Mouse (Mus musculus) lung, embryonic 14.5 days (tissue): ENCODE measurements around the gene Tex48. TPM values are rescaled to one million over a fixed set of nuclear protein-coding genes. Genes with fewer than 3 reads are reported as not detected.

Experiments
- ATAC-seq: fragments of 200-750 bp; cut with Nextera tagmentation; 2 replicates; pipeline ENCODE4 v1.8.0; 2017; ENCODE audit warnings: mild to moderate bottlenecking, moderate TSS enrichment, moderate library complexity; ENCODE audit not compliant: insufficient read depth
- DNase-seq: peaks from one replicate; pipeline ENCODE4 v3.0.0-alpha.2; 2015
- H3K27ac ChIP-seq: fragments of 300-500 bp; sonication (generic); 2 replicates; pipeline ENCODE4 v1.5.1; 2014; ENCODE audit warnings: low read depth, mild to moderate bottlenecking, moderate library complexity
- H3K27me3 ChIP-seq: fragments of 300-500 bp; sonication (generic); 2 replicates; pipeline ENCODE4 v1.6.1; 2014; ENCODE audit warnings: low read length, control low read depth; ENCODE audit not compliant: insufficient read depth
- H3K36me3 ChIP-seq: fragments of 300-500 bp; sonication (generic); 2 replicates; pipeline ENCODE4 v1.6.1; 2014; ENCODE audit warnings: control low read depth; ENCODE audit not compliant: insufficient read depth
- H3K4me1 ChIP-seq: fragments of 300-500 bp; sonication (generic); 2 replicates; pipeline ENCODE4 v1.6.1; 2014; ENCODE audit warnings: antibody characterized with exemption, control low read depth; ENCODE audit not compliant: insufficient read depth
- H3K4me2 ChIP-seq: fragments of 300-500 bp; sonication (generic); 2 replicates; pipeline ENCODE4 v1.6.1; 2014; ENCODE audit warnings: mild to moderate bottlenecking
- H3K4me3 ChIP-seq: fragments of 300-500 bp; sonication (generic); 2 replicates; pipeline ENCODE4 v1.5.1; 2014; ENCODE audit warnings: low read depth, low read length
- H3K9ac ChIP-seq: fragments of 300-500 bp; sonication (generic); 2 replicates; pipeline ENCODE4 v1.6.1; 2014
- H3K9me3 ChIP-seq: fragments of 300-500 bp; sonication (generic); 2 replicates; pipeline ENCODE4 v1.6.1; 2016; ENCODE audit warnings: low read depth, low read length, control low read depth
- CTCF ChIP-seq: IDR thresholded peaks from 2 replicates; pipeline ENCODE4 v1.5.1; 2016; ENCODE audit warnings: antibody characterized with exemption, low read depth
- WGBS: fragments of 180-500 bp; shearing (Covaris S2); extraction: QIAGEN DNeasy Blood & Tissue Kit; methylation state at CpG from one replicate; pipeline ENCODE4 v1.1.7; 2014; 5-methylcytosine and 5-hydroxymethylcytosine counted together
- polyA plus RNA-seq: library from polyadenylated mRNA; unstranded; fragments of >200 nt; fragmentation: Nextera tagmentation; extraction: Ambion mirVana; gene quantifications from 2 replicates; pipeline ENCODE4 v1.2.1, GENCODE M21; 2014

Tex48 gene
- polyA plus RNA-seq, 1 experiment from 2014 or later = not detected

- Histone ChIP-seq H3K27me3 (no peaks in the 10 kb centered on the region), H3K27ac (no peak overlapping the region), H3K36me3 (no peaks in the 10 kb centered on the region), H3K4me1 (no peaks in the 10 kb centered on the region), H3K9me3 (no peaks in the 10 kb centered on the region), H3K9ac (no peak overlapping the region), H3K4me3 (no peak overlapping the region), H3K4me2 (no peak overlapping the region)
- peak; percentile 3 for DNase-seq
- ATAC-seq = no peak
- 35% methylated on average over 1 of the region's 1 CpGs for WGBS
- TF ChIP-seq CTCF = peak; percentile 49
Observed at GRCm38 (mm10) chr4:63654381-63654780, 32.2 kb upstream of the Tex48 start.

DNA sequence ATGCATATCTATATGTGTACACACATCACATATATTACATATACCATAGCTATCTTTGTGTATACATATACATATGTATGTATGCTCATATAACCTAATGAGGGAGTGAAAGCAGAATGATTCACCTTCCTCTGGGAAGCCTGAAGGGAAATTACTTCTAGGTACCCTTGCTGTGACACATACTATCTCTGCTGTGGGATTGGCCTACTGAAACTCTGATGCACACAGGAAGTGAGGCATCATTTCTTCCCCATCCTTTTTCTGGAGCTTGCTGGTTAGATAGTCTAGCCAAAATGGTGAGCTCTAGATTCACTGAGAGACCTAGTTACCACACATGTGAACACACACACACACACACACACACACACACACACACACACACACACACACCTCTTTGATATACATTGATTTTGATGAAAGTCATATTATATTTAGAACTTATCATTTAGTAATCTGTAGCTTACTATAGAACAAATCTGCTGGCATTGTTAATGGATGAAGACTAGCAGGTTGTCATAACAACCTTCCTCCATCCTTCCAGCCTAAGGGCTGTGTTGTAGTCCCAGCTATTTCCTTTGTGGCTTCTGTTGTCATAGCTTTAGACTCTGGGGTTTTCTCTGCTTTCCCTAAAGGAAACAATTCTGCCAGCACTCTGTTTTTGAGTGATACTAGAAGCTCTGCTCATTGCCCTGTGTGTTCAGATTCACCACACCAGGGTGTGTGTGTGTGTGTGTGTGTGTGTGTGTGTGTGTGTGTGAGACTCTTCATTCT is 21.9 kb upstream of the Tex48 start:
- Histone ChIP-seq H3K36me3 (no peaks in the 10 kb centered on the region), H3K4me2 (no peak overlapping the region), H3K4me1 (no peaks in the 10 kb centered on the region), H3K9me3 (no peaks in the 10 kb centered on the region), H3K27ac (no peak overlapping the region), H3K9ac (no peak overlapping the region), H3K4me3 (no peak overlapping the region), H3K27me3 (no peaks in the 10 kb centered on the region)
- DNase-seq = no peak
- no peak for ATAC-seq
- TF ChIP-seq CTCF = no peak

GRCm38 (mm10) chr4:63639842-63640241 is 17.6 kb upstream of the Tex48 start:
- ATAC-seq (no peak), DNase-seq (no peak)
- no peaks in the 10 kb centered on the region for H3K36me3 ChIP-seq
- H3K4me1 ChIP-seq = no peaks in the 10 kb centered on the region
- no peak overlapping the region for H3K9ac ChIP-seq
- no peak overlapping the region for H3K4me3 ChIP-seq
- no peak for TF ChIP-seq CTCF
- no peak overlapping the region for H3K27ac ChIP-seq
- H3K9me3 ChIP-seq = no peaks in the 10 kb centered on the region
- WGBS = 45% methylated on average over 2 of the region's 2 CpGs
- no peak overlapping the region for H3K4me2 ChIP-seq
- H3K27me3 ChIP-seq = no peaks in the 10 kb centered on the region

DNA sequence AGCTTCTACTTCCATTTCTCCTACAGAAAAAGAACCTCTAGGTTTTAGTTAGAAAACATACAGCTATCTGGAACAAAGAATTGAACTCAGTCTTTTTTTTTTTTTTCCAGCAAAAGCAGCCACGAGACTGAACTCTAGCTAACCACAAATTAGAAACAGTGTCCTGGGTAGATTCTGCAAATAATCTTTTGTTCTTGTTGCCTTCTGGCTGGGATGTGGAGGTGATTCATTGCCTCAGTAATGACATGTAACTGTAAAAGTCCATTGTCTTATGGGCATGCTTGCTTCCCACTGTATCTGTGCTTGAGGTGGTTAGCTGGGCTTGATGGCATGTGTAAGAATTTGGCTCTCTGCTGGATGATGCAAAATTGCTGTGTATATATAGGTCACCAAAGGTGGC is 16.4 kb upstream of the Tex48 start:
- Histone ChIP-seq H3K36me3 (no peaks in the 10 kb centered on the region), H3K9me3 (no peaks in the 10 kb centered on the region), H3K9ac (no peak overlapping the region), H3K27me3 (no peaks in the 10 kb centered on the region), H3K27ac (no peak overlapping the region), H3K4me3 (no peak overlapping the region), H3K4me2 (no peak overlapping the region), H3K4me1 (no peaks in the 10 kb centered on the region)
- ATAC-seq = no peak
- no peak for DNase-seq
- TF ChIP-seq CTCF = no peak
- WGBS = 65% methylated on average over 1 of the region's 1 CpGs

DNA sequence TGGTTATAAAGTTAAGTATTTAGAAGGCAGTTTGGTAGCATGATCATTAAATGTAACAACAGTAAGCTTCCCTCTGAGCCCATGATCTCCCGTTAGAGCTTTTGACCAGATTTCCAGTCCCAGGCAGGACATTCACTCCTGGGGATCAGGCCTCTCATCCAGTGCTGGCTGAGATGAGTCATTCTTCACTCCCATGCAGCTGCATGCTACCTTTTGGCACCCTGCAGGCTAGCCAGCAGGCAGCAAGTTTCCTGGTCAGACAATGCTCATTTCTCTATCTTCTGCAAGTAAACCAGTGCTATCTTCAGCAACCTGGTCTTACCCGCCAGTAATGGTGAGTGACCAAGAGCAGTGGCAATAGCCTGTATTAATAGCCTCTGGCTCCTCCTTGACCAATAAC is 11.0 kb upstream of the Tex48 start:
- 82% methylated on average over 2 of the region's 2 CpGs for WGBS

GRCm38 (mm10) chr4:63627111-63627510 is 4.9 kb upstream of the Tex48 start:
- Histone ChIP-seq H3K4me3 (no peak overlapping the region), H3K9me3 (no peaks in the 10 kb centered on the region), H3K27me3 (no peaks in the 10 kb centered on the region), H3K27ac (no peak overlapping the region), H3K4me1 (no peaks in the 10 kb centered on the region), H3K36me3 (no peaks in the 10 kb centered on the region), H3K9ac (no peak overlapping the region), H3K4me2 (no peak overlapping the region)
- WGBS = 75% methylated on average over 8 of the region's 8 CpGs
- DNase-seq = no peak
- no peak for TF ChIP-seq CTCF
- no peak for ATAC-seq

More for the DNA sequence above, 11.0 kb upstream of the Tex48 start:
- Histone ChIP-seq H3K4me1 (no peaks in the 10 kb centered on the region), H3K4me2 (no peak overlapping the region), H3K9me3 (no peaks in the 10 kb centered on the region), H3K9ac (no peak overlapping the region), H3K4me3 (no peak overlapping the region), H3K36me3 (no peaks in the 10 kb centered on the region), H3K27me3 (no peaks in the 10 kb centered on the region), H3K27ac (no peak overlapping the region)
- no peak for TF ChIP-seq CTCF
- no peak for ATAC-seq
- no peak for DNase-seq

DNA sequence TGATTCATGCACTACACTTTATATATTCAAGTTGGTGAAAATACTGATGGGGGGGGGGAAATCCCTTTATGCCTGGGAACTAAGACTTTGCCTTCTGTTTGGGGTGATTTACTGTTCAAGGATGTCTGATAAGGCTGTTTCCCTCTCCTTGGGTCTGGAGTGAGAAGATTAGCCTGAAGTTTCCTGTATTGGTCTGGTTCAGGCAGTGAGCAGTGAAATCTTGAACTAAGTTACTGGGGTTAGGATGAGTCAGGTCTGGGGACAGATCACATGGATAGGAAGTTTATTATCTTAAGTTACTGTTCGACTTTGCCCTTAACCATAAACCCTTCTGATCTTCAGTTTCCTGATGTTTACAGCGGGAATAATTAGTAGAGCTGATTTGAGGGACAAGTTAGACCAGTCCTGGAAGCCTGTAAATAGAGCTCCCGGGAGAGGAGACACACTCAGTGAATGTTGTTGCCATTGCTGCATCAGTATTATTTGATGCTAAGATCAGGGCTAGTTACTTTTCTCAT is 3.4 kb upstream of the Tex48 start:
- H3K27ac ChIP-seq = no peak overlapping the region
- no peaks in the 10 kb centered on the region for H3K4me1 ChIP-seq
- no peak overlapping the region for H3K9ac ChIP-seq
- no peak for DNase-seq
- 41% methylated on average over 3 of the region's 3 CpGs for WGBS
- H3K9me3 ChIP-seq = no peaks in the 10 kb centered on the region
- no peaks in the 10 kb centered on the region for H3K36me3 ChIP-seq
- H3K4me3 ChIP-seq = no peak overlapping the region
- H3K27me3 ChIP-seq = no peaks in the 10 kb centered on the region
- ATAC-seq = no peak
- no peak overlapping the region for H3K4me2 ChIP-seq
- no peak for TF ChIP-seq CTCF
